Mouse (Mus musculus) right cerebral cortex, postnatal 10 days (tissue): ENCODE results near the gene Gm17416.

Experiments
- DNase-seq, 2 experiments: peaks; one replicate each; pipeline ENCODE4 v3.0.0; 2021; ENCODE audit warnings: low spot score in 2 of 2

Gm17416 gene

DNA sequence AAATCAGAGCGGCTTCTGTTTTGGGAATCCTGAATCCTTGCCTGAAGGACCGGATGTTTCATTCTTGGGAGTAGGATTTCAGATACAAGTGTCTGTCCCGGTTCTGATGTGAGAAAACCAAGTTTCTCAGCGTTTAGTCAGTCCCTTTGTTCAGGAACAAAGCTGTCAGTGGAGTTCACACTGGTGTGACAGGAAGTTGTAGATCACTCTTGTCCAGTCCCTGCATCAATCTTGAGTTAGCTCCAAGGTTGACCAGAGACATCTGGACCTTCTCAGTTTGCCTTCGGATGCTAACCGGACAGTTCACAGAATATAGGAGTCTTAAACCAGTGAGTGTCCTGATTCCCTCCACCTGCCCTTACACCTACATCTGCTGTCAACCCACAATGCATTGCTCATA lies 38.6 kb downstream of the Gm17416 start:
- no peak for DNase-seq

DNA sequence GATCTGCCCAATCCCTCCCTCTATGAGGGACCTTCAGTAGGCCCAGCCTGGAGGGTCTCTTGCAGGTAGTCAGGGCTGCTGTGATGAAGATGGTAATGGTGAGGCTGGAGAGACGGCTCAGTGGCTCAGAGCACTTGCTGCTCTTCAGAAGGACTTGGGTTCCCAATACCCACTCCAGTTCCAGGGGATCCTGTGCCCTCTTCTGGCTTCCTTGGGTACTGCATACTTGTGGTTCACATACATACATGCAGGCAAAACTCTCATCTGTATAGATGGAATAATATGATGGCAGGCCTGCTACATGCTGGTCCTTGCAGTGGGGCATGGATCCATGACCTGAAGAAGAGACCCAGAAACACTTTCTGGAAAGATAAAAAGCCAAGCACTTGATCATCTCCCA lies 39.6 kb downstream of the Gm17416 start:
- DNase-seq = no peak

DNA sequence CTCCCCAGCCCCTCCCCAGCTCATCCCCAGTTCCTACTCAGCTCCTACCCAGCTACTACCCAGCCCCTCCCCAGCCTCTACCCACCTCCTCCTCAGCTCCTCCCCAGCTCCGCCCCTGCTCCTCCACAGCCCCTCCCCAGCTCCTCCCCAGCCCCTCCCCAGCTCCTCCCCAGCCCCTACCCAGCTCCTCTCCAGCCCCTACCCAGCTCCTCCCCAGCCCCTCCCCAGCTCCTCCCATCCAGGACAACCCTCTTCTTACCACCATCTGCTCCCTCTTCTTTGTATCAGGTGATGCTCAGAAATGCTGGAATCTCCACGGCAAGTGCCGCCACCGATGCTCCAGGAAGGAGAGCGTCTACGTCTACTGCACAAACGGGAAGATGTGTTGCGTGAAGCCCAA lies 43.1 kb downstream of the Gm17416 start:
- DNase-seq = peak in 1 of 2 experiments; percentile 46

DNA sequence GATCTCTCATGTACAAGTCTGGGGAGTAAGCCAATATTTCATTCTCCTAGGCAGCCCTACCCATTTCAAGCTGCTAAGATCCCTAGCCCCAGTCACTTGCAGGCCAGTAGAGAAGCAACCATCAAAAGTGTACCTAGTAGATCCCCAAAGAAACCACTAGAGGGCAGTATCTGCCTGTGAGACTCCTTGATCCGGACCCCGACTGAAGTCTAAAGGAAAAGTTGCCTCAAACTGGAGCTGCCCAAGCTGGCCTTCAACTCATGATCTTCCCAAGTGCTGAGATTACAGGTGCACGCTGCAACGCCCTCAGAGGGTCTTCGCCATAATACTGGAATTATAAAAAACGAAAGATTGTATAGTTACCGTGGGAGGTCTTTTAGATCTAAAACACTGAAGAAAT lies 46.4 kb downstream of the Gm17416 start:
- peak; percentile 68 to 71 for DNase-seq

DNA sequence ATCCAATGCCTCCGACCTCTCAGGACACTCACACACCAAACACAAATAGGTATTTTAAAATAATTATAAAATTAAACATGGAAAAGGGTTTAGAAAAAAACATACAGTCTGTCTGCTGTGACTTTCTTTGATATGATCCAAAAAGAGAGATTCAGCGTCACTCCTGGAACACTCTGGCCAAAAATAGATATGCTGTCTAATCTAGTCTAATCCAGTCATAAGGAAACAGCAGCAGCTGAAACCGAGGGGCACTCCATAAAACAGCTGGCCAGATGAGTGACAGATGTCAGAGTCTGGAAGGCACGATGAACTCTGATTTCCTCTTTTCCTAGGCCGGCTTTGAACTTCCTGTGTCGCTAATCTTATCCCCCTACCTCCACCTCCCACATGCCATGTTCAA lies 47.3 kb downstream of the Gm17416 start:
- no peak for DNase-seq

DNA sequence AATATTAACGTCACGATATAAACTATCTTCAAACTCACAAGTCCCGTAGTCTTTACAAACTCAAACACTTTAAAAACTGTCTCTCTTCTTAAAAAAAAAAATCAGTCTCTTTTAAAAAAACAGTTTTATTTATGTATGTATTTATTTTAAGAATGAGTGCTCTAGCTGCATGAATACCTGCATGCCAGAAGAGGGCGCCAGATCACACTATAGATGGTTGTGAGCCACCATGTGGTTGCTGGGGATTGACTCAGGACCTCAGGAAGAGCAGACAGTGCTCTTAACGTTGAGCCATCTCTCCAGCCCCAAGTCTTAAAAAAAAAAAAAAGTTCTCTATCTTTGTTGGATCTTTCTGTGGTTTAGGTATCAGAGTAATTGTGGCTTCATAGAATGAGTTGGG lies 48.2 kb downstream of the Gm17416 start:
- DNase-seq = no peak
